Mouse (Mus musculus) hindbrain, postnatal 0 days (tissue): ENCODE results near the gene Otog. TPM values are rescaled to one million over a fixed set of nuclear protein-coding genes. Genes with fewer than 3 reads are reported as not detected.
A peak's percentile ranks its signal among the peaks of the same experiment; 100 is the strongest.

Experiments used
- ATAC-seq: fragments of 200-750 bp; cut with Nextera tagmentation; 2 replicates; pipeline ENCODE4 v1.8.0; 2017; ENCODE audit warnings: mild to moderate bottlenecking, moderate TSS enrichment, moderate library complexity
- DNase-seq: peaks from one replicate; pipeline ENCODE4 v3.0.0-alpha.2; 2015; ENCODE audit warnings: low spot score
- H3K27ac ChIP-seq: fragments of 300-500 bp; sonication (generic); 2 replicates; pipeline ENCODE4 v1.5.1; 2014; ENCODE audit warnings: mild to moderate bottlenecking
- H3K27me3 ChIP-seq: fragments of 300-500 bp; sonication (generic); 2 replicates; pipeline ENCODE4 v1.6.1; 2014; ENCODE audit warnings: low read length, mixed read lengths; ENCODE audit not compliant: insufficient read depth
- H3K36me3 ChIP-seq: fragments of 300-500 bp; sonication (generic); 2 replicates; pipeline ENCODE4 v1.6.1; 2014; ENCODE audit warnings: low read length, mixed read lengths; ENCODE audit not compliant: insufficient read depth
- H3K4me1 ChIP-seq: fragments of 300-500 bp; sonication (generic); 2 replicates; pipeline ENCODE4 v1.6.1; 2014; ENCODE audit warnings: antibody characterized with exemption, low read length, mixed read lengths; ENCODE audit not compliant: insufficient read depth
- H3K4me2 ChIP-seq: fragments of 300-500 bp; sonication (generic); 2 replicates; pipeline ENCODE4 v1.6.1; 2014; ENCODE audit warnings: low read depth, mild to moderate bottlenecking, low read length, moderate library complexity, mixed read lengths
- H3K4me3 ChIP-seq: fragments of 300-500 bp; sonication (generic); 2 replicates; pipeline ENCODE4 v1.5.1; 2014; ENCODE audit warnings: low read length
- H3K9ac ChIP-seq: fragments of 300-500 bp; sonication (generic); replicated peaks from 2 replicates; pipeline ENCODE4 v1.6.1; 2014; ENCODE audit warnings: mild to moderate bottlenecking, low read length, moderate library complexity, mixed read lengths
- H3K9me3 ChIP-seq: fragments of 300-500 bp; sonication (generic); 2 replicates; pipeline ENCODE4 v1.6.1; 2016; ENCODE audit warnings: low read length, mixed read lengths
- CTCF ChIP-seq: IDR thresholded peaks from 2 replicates; pipeline ENCODE4 v1.5.1; 2016; ENCODE audit warnings: antibody characterized with exemption, control low read depth, low read depth
- WGBS: fragments of 180-500 bp; shearing (Covaris S2); extraction: QIAGEN DNeasy Blood & Tissue Kit; methylation state at CpG from one replicate; pipeline ENCODE4 v1.1.7; 2014; 5-methylcytosine and 5-hydroxymethylcytosine counted together
- polyA plus RNA-seq: library from polyadenylated mRNA; unstranded; fragments of >200 nt; fragmentation: Nextera tagmentation; extraction: Ambion mirVana; gene quantifications from 2 replicates; pipeline ENCODE4 v1.2.1, GENCODE M21; 2015
- total RNA-seq: library from RNA; depleted of rRNA; stranded (reverse); fragments of >200 nt; gene quantifications from 2 replicates; pipeline ENCODE4 v1.2.3, GENCODE M21; 2014

Otog gene
- total and polyA plus RNA-seq, 2 experiments from 2014 or later = under 0.01 to 0.04 TPM

GRCm38 (mm10) chr7:46321242-46321641, 80.5 kb downstream of the Otog start:
- TF ChIP-seq CTCF = no peak
- H3K9ac ChIP-seq = no peak overlapping the region
- no peak overlapping the region for H3K4me2 ChIP-seq
- H3K27me3 ChIP-seq = no peaks in the 10 kb centered on the region
- H3K4me3 ChIP-seq = no peak overlapping the region
- no peak overlapping the region for H3K27ac ChIP-seq
- no peaks in the 10 kb centered on the region for H3K9me3 ChIP-seq
- DNase-seq (no peak), ATAC-seq (no peak)
- 89% methylated on average over 3 of the region's 3 CpGs for WGBS
- H3K36me3 ChIP-seq = no peaks in the 10 kb centered on the region
- H3K4me1 ChIP-seq = no peaks in the 10 kb centered on the region

DNA sequence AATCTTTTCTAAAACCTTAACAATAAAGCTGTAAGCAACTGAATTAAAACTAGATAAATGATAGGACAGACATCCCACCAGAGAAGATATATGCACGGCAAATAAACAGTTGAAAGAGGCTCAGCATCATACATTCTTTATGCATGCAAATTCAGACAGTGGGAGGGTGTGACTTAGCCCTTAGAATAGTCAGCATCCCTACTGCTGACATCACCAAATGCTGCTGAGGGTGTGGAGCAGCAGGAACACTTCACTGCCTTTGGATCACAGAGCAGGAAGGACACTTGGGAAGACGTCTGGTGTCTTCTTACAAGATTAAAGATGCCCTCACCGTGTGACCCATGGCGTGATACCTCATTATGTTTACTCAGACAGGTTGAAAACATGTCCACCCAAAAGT, 87.1 kb downstream of the Otog start:
- no peaks in the 10 kb centered on the region for H3K4me1 ChIP-seq
- no peak overlapping the region for H3K4me2 ChIP-seq
- ATAC-seq (no peak), DNase-seq (no peak)
- no peaks in the 10 kb centered on the region for H3K36me3 ChIP-seq
- WGBS = 71% methylated on average over 4 of the region's 4 CpGs
- no peaks in the 10 kb centered on the region for H3K9me3 ChIP-seq
- no peak overlapping the region for H3K9ac ChIP-seq
- TF ChIP-seq CTCF = no peak
- H3K27me3 ChIP-seq = no peaks in the 10 kb centered on the region
- no peak overlapping the region for H3K4me3 ChIP-seq
- H3K27ac ChIP-seq = no peak overlapping the region

- no peak overlapping the region for H3K4me3 ChIP-seq
- H3K27me3 ChIP-seq = no peaks in the 10 kb centered on the region
- no peaks in the 10 kb centered on the region for H3K4me1 ChIP-seq
- DNase-seq = no peak
- no peaks in the 10 kb centered on the region for H3K36me3 ChIP-seq
- H3K9ac ChIP-seq = no peak overlapping the region
- TF ChIP-seq CTCF = no peak
- no peak overlapping the region for H3K27ac ChIP-seq
- H3K4me2 ChIP-seq = no peak overlapping the region
- 86% methylated on average over 9 of the region's 9 CpGs for WGBS
- H3K9me3 ChIP-seq = no peaks in the 10 kb centered on the region
- no peak for ATAC-seq
Observed at GRCm38 (mm10) chr7:46337397-46337796, 96.6 kb downstream of the Otog start.

- no peak overlapping the region for H3K4me2 ChIP-seq
- H3K4me3 ChIP-seq = no peak overlapping the region
- WGBS = 50% methylated on average over 3 of the region's 3 CpGs
- no peak for ATAC-seq
- no peak for DNase-seq
- no peak overlapping the region for H3K9ac ChIP-seq
- H3K36me3 ChIP-seq = no peaks in the 10 kb centered on the region
- no peak overlapping the region for H3K27ac ChIP-seq
- no peak for TF ChIP-seq CTCF
- H3K4me1 ChIP-seq = no peaks in the 10 kb centered on the region
- H3K9me3 ChIP-seq = no peaks in the 10 kb centered on the region
- H3K27me3 ChIP-seq = no peaks in the 10 kb centered on the region
Observed at GRCm38 (mm10) chr7:46339818-46340217, 99.0 kb downstream of the Otog start.

DNA sequence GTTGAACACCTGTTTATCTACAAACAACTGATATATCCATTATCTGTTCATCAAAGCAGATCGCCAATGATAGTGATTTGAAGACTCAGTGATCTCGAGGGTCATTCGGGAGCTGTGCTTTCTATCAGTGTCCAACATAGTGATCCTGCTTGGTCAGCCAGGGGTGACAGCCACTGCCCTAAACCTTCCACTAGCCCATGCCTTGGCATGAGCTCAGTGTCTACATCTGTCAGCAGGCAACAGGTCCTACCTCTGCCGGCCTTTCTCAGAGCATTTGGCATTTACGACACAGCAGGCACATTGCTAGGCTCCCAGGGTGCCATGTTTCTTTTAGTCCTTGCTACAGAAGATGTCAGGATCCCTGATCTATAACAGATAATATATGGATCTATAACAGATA, 99.5 kb downstream of the Otog start:
- WGBS = 80% methylated on average over 5 of the region's 5 CpGs
- H3K9me3 ChIP-seq = no peaks in the 10 kb centered on the region

GRCm38 (mm10) chr7:46341471-46341870, 100.7 kb downstream of the Otog start:
- no peak for TF ChIP-seq CTCF
- Histone ChIP-seq H3K27ac (no peak overlapping the region), H3K9ac (no peak overlapping the region), H3K36me3 (no peaks in the 10 kb centered on the region), H3K4me2 (no peak overlapping the region), H3K4me3 (no peak overlapping the region), H3K4me1 (no peaks in the 10 kb centered on the region), H3K27me3 (no peaks in the 10 kb centered on the region), H3K9me3 (no peaks in the 10 kb centered on the region)
- peak; percentile 38; the same call in 1 of the 2 replicates for ATAC-seq
- 76% methylated on average over 9 of the region's 9 CpGs for WGBS
- peak; percentile 17 for DNase-seq

More for the DNA sequence above, 99.5 kb downstream of the Otog start:
- Histone ChIP-seq H3K27ac (no peak overlapping the region), H3K4me3 (no peak overlapping the region), H3K4me1 (no peaks in the 10 kb centered on the region), H3K36me3 (no peaks in the 10 kb centered on the region), H3K27me3 (no peaks in the 10 kb centered on the region), H3K4me2 (no peak overlapping the region), H3K9ac (no peak overlapping the region)
- no peak for ATAC-seq
- DNase-seq = no peak
- no peak for TF ChIP-seq CTCF

GRCm38 (mm10) chr7:46347692-46348091, 106.9 kb downstream of the Otog start:
- no peaks in the 10 kb centered on the region for H3K4me1 ChIP-seq
- no peak overlapping the region for H3K4me3 ChIP-seq
- no peaks in the 10 kb centered on the region for H3K36me3 ChIP-seq
- H3K9ac ChIP-seq = no peak overlapping the region
- no peak overlapping the region for H3K4me2 ChIP-seq
- no peak for TF ChIP-seq CTCF
- H3K27ac ChIP-seq = no peak overlapping the region
- DNase-seq (no peak), ATAC-seq (no peak)
- 71% methylated on average over 4 of the region's 4 CpGs for WGBS
- H3K9me3 ChIP-seq = no peaks in the 10 kb centered on the region
- H3K27me3 ChIP-seq = no peaks in the 10 kb centered on the region; the same call in 1 of the 2 replicates
